Mouse (Mus musculus) MN1 (cell line): ENCODE results near the gene Lrrc20.
A peak's percentile ranks its signal among the peaks of the same experiment; 100 is the strongest.
"Not testable (repeated sequence)": the region's sequence is repeated elsewhere in the genome, so short reads cannot be mapped to it uniquely, and the experiment has no call there.

Experiments used
- DNase-seq: peaks from one replicate; pipeline ENCODE4 v3.0.0-alpha.2; 2016; ENCODE audit warnings: low spot score

Gene Lrrc20

DNA sequence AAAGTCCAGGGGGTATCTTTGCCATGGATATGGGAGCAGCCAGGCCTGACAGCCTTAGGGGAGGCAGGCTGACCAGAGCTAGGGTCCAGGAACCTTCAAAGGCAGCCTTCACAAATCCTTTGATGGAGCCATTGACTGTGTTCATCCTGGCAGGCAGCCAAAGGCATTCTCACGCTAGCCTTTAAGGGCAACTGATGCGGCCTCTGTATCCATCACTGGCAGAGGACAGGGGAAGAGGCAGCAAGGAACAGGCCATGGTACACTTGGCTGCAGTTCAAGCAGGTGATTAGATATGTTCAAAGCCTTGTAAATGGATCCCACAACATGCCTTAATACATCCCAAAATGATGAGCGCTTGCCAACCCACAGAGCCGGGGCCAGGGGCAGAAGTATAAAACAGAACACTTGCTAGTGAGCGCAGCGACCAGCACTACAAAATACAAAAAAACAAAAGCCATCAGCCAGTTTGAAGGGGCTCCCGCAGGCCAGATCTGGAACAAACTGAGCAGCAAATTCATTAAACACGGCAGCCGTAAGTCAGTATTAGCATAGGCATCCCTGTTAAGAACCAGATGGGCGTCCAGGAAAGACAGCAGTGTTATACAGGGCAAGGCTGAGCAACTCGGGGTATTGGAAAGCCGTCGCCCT lies 100.6 kb downstream of the Lrrc20 start:
- peak; percentile 53 for DNase-seq

- DNase-seq = no peak
Observed at GRCm38 (mm10) chr10:61587241-61587849, 111.7 kb downstream of the Lrrc20 start.

GRCm38 (mm10) chr10:61597991-61598390 lies 122.4 kb downstream of the Lrrc20 start:
- no peak for DNase-seq

DNA sequence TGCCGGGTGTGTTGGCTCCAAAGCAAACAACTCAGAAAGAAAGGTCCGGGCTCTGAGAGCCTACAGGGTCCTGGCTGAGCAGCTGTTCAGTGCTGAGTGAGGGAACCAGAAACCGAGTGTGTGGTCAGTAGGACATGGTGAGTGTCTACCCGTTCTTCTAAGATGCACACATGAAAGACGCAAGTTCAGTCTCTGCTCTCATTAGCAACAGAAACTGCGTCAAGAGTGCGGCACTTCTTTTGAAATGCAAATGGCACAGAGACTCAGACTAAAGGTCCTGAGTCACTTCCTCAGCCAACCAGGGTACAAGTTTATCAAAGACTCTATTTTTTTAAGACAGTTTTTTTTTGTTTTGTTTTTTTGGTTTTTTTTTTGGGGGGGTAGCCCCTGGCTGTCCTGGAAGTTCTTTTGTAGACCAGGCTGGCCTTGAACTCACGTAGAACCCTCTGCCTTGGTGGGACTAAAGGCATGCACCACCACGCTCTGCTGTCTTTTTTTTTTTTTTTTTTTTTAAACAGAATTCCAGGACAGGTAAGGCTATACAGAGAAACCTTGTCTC lies 124.0 kb downstream of the Lrrc20 start:
- no peak for DNase-seq

- peak; percentile 48 for DNase-seq
Observed at GRCm38 (mm10) chr10:61602283-61603033, 126.9 kb downstream of the Lrrc20 start.

DNA sequence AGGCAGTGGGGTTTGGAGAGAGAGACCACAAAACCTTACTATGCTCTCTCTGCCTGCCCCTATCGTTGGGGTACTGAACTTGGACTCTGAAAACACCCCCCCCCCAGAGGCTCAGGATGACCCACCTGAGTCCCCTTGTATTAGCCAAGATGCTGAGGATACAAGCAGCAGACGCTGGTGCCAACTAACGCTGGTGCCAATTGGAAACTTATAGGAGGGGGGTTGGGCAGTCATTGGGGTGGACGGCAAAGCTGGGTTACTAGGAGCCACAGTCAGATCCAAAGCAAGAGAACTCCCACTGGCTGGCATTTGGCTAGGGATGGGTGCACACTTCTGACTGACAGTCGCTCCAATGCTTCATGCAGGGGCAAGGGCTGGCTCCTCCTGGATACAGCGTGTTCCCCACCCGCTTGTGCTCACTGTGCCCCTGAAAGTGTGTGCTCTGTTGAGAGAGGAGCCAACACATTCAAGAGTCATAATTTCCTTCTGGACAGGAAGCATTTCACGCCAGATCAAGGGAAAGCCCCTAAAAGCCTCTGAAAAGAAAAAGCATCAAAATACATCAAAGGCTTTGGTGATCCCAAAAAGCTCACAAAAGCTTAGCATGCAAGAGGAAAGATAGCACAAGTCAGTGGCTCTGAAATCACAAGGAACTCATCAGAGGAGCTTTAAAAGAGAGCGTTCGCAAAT lies 128.9 kb downstream of the Lrrc20 start:
- DNase-seq = no peak

- not testable (repeated sequence) for DNase-seq
Observed at GRCm38 (mm10) chr10:61605381-61605780, 129.8 kb downstream of the Lrrc20 start.

DNA sequence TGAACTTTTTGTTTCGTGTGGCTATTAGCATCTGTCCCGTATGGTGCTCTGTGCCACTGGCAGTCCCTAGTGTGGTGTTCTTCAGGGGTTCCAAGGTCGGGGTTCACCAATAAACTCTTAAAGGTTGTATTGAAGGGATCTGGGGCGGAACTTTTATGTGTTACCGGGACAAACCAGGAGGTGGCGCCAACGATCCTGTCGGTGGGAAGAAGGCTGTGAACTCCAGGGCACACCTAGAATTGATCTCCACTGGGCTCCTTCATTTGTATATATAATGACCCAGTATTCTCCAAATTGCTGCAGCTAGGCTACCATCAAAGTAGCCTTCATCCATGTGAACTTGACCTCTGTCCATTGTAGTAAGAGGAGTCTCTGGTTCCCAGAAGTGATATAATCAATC lies 130.2 kb downstream of the Lrrc20 start:
- peak; percentile 76 for DNase-seq

DNA sequence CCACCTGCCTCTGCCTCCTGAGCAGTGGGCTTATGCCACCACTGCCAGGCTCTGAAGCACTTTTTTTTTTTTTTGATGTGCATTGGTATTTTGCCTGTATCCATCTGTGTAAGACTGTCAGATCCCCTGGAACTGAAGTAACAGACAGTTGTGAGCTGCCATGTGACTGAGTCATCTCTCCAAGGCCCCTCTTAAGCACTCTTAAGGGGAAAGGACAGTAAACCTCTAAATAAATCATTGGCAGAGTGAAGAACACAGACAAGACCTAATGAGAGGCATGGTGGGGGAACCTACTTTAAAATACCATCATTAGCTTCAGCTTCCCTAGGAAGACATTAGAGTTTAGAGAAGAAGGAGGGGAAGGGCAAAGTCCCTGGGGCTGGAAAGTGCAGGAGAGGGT lies 132.6 kb downstream of the Lrrc20 start:
- DNase-seq = no peak

GRCm38 (mm10) chr10:61610650-61611235 lies 135.1 kb downstream of the Lrrc20 start:
- DNase-seq = peak; percentile 41

DNA sequence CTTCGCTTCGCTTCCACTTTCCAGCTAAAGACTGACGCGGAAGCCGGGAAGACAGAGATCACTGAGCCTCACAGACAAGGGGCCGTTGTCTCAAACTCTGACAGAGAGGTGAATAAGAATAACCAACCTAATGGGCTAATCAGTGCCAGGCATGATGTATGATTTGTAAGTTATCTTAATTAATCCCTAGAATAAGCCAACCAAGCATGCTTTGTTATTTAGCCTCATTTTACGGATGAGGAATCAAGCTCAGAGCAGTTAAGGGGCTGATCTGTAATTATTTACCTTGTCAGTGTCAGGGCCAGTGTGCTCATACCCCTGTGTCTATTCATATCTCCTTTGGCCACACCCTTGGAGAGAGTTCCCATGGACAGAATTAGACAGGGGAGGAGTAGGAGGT lies 138.7 kb downstream of the Lrrc20 start:
- DNase-seq = no peak

DNA sequence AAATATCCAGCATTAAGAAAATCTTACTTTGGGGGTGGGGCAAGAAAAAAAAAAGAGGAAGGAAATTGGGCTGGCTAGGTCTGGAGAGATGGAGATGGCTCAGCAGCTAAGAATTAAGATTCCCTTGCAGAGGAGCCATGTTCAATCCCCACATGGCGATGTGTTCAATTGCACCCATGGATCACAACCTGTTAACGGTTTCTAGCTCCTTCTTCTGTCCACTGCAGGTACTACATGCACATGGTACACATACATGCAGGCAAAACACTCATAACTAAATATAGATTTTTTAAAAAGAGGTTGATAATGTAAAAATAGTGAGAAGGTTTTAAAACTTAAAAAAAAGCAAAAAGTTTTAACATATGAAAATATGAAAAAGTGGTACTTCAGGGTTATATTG lies 142.9 kb downstream of the Lrrc20 start:
- DNase-seq = no peak

GRCm38 (mm10) chr10:61621681-61622080 lies 146.1 kb downstream of the Lrrc20 start:
- no peak for DNase-seq

DNA sequence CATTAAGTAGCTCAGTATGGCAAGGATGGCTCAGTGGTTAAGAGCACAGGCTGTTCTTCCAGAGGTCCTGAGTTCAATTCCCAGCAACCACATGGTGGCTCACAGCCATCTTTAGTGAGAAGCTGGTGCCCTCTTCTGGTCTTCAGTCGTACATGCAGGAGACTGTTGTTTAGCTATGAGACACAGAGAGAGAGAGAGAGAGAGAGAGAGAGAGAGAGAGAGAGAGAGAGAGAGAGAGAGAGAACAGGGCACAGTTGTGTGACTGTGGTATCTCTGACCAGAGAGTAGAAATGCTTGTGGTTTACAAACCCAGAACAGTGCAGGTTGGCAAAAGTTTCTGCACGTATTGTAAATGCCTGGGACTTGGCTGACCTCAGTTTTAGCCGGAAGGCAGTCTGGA lies 148.3 kb downstream of the Lrrc20 start:
- DNase-seq = not testable (repeated sequence)

DNA sequence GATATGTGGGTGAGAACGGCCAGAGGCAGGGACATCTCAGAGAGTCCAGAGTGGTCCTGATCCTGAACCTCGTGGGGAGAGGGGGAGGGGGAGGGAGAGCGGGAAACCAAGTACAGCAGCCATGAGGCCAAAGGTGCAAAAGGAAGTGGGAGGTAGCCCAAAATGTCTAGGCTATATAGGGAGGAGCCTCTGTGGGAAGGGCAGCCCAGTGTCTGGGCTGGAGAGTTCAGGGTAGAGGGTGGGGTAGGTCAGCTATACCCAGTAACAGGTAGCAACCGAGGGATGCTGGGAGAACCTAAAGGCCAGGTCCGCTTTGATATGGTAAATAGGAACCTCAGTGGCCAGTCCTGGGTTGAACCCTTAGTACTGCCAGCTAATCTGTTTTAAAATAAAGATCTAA lies 149.2 kb downstream of the Lrrc20 start:
- no peak for DNase-seq

- DNase-seq = peak; percentile 46
Observed at GRCm38 (mm10) chr10:61625381-61626257, 150.0 kb downstream of the Lrrc20 start.

DNA sequence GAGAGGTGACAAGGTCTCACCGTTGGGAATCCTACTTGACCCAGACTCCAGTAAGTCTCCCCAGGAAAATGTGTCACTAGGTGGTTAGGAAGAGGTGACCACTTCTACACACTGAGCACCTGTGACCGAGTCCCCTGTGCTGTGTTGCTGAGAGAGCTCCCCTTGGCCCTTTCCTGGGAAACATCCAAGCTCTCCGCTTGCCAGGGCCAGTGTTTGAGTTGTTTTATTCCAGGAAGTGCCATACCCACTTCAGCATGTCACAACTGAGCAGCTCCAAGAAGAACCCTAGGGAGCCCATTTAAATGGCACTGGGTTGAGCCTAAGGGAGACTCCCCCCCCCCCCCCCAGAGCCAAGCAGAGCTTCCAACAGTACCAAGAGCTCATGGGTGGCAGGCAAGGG lies 150.9 kb downstream of the Lrrc20 start:
- DNase-seq = no peak

GRCm38 (mm10) chr10:61627195-61627937 lies 151.8 kb downstream of the Lrrc20 start:
- DNase-seq = no peak

DNA sequence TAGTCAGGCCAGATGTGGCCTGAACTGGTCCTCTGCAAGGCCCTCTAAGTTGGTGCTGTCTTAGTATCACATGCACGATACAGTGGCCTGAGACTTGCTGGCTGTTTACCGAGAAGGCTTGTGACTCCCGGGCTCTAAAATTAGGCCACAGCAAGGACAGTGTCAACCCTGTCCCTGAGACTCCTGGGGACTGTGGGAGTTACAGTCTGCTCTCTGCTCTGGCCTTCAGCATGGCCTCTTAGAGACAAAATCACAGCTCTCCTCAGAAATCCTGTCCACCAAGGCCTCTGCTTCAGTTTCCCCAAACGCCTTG lies 152.3 kb downstream of the Lrrc20 start:
- no peak for DNase-seq
